Mouse (Mus musculus): Measurements from ENCODE around the gene Il4. TPM values are rescaled to one million over a fixed set of nuclear protein-coding genes. Genes with fewer than 3 reads are reported as not detected.

Gene Il4
- not detected for total RNA-seq (2021)
- long read RNA-seq, experiment 1, result 0 reads
- long read RNA-seq, experiment 2, result 0 reads

DNA sequence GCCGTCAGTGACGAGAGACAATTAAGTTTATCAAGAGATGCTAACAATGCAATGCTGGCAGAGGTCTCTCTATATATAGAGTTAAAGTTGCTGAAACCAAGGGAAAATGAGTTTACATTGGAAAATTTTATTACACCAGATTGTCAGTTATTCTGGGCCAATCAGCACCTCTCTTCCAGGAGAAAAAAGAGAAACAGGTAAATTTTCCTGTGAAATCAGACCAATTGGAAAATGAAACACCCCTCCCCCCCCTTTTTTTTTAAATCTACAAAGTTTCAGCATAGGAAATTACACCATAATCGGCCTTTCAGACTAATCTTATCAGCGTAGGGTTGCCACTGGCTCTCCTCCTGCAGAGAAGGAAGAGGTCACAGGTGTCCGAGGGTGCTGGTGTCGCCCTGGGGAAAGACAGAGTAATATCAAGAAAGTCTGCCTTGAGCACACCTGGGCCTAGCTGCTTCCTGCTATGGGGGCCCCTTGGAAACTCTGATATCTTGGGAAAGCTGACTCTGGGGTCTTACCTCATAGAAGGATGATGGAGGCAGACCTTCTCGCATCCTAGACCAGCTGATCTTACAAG, at the start of gene Il4:
Gene Il4, minus strand, starts transcription at position 51 of the 580 bp plus-strand sequence.
- no peak for DNase-seq (ENCODE audit: low spot score in 2 of 2)

DNA sequence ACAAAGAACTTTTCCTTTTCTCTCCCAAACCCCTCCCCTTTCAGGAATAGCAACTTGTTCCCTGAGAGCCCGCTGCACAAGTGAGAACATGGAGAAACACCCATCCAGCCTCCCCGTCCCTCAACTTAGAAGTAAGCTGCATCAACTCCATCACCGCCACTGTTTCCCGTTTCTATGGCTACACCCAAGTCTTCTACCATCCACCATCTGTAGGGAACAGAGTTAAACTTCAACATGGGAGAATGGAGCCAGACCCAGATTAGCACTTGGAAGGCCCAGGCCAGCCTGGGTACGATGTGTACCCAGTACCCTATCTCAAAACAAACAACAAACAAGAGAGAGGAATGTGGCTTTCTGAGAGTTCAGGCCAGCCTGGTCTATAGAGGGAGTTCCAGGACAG, 45.6 kb upstream of the Il4 start:
- DNase-seq (ENCODE audit: low spot score in 2 of 2), result peak; percentile 26 to 58

DNA sequence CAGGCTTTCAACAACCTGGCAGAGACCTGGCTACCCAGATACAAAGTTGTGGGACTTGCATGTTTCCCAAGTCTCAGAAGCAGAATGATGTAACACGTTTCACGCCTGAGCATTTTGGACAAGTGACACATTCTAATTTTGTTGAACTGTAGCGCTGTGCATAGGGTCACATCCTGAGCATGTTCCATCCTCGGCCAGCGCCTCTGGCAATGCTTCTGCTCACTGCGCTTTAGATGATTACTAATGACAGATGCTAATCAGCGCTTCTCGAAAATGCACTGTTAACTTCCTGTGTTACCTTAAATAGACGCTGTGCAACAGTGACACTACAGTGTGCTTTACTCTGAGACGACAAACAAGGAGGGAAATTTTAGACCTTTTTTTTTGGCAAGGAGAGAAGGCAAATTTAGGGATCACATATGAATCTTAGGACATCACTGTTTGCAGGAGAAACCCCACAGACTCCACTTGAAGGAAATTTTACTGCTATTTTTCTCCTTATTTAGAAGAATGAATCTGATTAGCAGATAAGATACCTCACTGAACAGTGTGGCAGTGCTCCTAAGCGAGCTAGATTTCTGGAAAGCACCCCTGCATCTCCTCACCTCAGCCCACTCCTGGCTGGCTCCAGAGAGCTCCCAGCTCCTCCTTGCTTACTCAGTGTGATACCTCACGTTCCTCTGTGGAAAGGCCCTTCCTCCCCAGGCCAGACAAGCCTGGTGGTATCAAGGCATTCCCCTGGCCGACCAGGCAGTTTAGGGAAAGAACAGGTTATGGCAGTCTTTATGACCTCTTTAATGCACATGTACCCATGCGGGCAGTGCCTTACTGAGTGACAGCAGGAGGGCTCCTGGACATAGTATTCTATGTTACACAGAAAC, 44.6 kb upstream of the Il4 start:
- DNase-seq (ENCODE audit: low spot score in 2 of 2), result no peak

DNA sequence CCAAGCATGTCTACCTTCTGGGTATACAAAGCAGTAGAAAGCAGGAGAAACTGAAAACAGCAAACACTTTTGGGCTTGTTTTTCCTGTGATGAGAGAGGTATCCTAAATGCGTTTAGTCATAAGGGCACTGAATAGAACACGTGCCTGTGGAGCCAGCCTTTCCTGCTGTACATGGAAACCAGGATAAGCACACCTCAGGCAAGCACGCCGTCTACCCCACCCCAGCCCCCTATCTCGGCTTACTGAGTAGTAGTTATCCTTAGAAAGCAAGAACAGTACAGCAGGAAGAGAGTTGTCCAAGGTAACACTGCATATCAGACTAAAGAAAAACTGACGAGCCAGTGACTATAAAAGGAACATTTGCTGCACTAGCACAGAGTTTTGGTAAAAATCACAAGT, 39.4 kb upstream of the Il4 start:
- DNase-seq (ENCODE audit: low spot score in 2 of 2), result no peak

DNA sequence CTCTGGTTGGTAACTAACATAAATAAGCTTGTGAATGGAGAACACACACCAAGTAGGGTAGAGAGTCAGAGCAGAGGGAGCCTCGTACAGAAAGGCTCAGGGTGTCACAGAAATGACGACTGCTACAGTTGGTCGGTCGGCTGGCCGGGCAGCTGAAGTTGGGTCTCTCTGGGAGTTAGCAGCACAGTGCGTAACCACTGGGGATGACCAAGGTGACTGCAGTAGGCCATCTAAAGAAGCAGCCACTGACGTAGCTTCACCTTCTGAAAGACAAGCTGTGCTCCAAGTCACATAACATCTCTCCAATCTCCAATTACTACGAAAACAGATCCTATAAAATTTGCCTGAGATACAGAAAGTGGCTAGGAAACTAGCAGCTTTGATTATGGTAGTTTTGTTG, 38.9 kb upstream of the Il4 start:
- DNase-seq (ENCODE audit: low spot score in 2 of 2), result no peak

DNA sequence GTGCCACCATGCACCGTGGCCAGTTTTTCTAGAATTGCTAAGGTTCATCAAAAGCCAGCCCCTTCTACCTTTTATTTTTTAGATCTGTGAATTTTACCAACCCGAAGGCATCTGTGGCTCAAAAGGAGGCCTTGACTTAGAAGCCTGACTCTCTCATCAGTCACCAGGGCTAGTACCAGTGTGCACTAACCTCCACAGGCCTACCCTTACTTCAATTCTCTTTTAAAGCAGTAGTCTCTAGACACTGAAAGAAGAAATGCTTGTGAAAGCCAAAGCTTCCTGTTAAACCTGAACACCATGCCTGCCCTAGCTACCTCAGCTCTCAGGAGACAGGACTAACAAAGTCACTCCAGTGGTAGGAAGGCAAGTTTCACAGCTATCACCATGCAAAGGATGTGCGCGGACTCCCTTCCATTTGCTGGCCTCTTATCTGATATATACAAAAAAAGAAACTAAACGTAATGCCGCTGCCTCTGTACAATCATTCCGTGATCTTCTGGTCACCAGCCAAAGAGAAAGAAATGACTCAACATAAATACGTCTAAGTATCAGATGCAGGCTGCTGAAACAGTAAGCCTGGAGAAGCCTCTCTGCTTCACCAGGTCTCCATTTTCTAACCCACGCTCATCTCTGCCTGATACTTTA, 38.2 kb upstream of the Il4 start:
- no peak for DNase-seq (ENCODE audit: low spot score in 2 of 2)

DNA sequence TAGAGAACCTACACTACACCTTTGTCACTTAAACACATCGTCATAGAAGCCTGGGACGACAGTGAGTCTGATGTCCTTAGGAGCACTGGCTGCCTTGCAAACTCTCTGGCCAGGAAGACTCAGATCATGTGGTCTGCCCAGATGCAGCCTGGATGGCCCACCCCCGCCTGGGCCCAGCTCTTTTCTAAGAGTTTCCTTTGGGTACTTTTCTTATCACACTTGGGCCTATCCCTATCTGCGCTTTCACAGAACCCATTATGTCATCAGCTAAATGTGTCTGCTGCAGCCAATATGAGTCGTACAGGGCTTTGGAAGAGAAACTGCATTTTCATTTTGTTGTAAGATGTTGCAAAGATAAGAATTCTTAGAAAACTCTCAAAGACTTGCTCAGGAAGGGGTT, 36.6 kb upstream of the Il4 start:
- DNase-seq (ENCODE audit: low spot score in 2 of 2), result no peak

DNA sequence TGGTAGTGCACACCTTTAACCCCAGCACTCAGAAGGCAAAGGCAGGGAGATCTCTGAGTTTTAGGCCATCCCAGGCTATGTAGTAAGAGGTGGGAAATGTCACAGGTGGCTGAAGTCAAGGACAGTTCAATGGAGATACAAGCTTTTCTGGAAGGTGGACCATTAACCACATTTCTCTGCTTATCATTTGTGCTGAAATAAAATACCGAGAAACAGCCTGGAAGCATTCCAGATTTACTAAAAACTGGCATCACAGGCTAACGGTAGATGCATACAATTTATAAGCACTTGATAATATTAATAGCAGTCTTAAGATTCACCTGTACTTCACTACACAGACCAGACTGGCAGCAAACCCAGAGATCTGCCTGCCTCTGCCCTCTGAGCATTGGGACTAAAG, 34.0 kb upstream of the Il4 start:
- DNase-seq (ENCODE audit: low spot score in 2 of 2), result no peak

DNA sequence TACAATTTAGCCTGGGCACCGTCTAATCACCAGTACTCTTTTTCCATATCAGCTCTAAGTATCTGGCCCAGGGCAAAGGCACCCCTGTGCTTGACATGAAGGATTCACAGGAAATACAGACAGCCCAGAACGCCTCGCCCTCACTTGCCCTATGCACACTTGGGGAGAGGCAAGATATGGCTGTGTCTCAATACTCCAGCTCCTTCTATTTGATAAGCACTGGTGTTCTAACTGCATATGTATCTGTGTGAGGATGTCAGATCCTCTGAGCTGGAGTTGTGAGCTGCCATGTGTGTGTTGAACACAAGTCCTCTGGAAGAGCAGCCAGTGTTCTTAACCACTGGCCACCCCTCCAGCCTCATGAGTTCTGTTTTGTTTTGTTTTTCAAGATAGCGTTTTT, 33.0 kb upstream of the Il4 start:
- DNase-seq (ENCODE audit: low spot score in 2 of 2), result no peak

DNA sequence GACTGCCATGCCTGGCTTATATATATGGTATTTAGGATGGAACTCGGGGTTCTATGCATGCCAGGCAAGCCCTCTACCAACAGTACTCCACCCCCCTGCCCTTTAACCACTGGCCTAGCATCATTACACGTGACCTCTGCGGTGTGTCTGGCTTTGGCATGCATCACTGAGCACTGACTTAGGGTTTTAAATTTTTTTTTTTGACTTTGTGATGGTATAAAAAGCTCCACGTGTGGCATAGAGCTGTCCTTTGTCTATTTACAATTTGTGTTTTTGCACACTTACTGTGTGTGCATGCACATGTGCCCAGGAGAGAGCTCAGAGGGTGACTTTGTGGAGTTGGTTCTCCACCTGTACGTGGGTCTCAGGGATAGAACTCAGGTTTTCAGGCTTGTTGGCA, 25.5 kb upstream of the Il4 start:
- no peak for DNase-seq (ENCODE audit: low spot score in 2 of 2)

DNA sequence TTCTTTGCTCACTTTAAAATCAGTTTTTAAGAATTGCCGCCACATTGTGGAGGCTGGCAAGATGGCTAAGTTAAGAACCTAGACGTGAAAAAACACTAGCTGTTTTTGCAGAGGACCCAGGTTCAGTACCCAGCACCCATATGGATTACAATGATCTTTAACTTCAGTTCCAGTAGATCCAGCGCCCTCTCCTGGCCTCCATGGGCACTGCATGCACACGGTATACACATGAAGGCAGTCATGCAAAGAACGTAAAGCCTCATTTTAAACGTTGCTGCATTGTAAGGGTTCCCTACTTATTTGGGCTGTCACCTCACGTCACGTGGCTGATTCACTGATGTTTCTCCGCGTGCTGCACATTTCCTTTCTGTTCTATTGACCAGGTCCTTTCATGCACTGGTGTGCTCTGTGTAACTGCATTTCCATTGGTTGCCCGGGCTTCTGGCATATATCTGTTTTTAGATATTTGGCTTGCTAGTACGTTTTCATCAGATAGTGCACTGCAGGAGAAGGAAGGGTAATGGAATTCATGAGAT, 24.3 kb upstream of the Il4 start:
- DNase-seq (ENCODE audit: low spot score in 2 of 2), result no peak

DNA sequence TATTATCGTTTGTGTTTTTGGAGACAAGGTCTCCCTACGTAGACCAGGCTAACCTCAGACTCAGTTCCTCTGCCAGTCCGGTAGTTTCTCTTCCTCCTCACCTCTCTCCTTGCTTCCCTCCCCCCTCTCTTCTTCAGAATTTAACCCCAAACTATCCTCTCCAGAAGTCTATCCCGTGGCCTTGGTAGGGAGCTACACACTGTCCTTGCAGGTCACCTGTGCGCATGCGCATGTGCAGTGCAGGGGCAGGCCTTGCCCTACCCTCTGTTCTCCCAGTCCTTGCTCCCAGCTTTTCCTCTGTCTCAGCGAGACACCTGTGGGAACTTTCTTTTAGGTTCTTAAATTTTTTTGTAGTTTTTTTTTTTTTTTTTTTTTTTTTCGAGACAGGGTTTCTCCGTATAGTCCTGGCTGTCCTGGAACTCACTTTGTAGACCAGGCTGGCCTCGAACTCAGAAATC, 19.4 kb upstream of the Il4 start:
- no peak for DNase-seq (ENCODE audit: low spot score in 2 of 2)

DNA sequence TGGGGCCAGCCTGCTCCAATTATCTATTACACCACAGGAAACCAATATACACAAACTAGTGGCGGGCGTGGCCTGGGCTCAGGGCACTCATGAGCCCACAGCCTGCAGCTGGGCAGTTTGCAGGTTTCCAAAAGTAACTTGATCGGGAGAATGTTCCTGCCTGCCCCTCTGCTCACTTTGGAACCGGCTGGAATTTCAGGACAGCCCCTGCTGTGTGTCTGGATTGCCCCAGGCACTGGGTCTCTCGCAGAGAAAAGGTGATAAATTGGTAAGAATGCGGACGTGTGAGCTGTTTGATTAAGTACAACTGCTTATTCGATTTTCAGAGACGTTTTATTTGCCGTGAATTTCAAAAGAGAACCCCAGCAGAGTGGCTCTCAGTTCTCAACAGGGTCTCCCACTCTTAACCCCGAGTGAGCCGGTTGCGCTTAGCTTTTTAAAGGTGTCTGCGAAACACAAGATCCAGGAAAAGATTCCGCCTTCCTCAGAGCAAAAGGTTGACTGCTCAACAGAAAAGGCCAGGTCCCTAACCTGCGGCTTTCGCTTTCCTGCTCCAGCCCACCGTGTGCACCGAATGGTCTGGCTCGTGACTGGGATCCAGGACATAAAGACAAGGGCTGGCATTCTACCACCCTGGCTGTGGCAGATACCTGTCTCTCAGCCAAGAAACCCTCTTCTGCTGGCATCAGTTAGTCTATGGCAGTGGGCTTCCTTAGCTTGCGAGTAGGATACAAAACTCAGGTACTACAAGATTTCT, 18.8 kb upstream of the Il4 start:
- DNase-seq (ENCODE audit: low spot score in 2 of 2), result no peak

DNA sequence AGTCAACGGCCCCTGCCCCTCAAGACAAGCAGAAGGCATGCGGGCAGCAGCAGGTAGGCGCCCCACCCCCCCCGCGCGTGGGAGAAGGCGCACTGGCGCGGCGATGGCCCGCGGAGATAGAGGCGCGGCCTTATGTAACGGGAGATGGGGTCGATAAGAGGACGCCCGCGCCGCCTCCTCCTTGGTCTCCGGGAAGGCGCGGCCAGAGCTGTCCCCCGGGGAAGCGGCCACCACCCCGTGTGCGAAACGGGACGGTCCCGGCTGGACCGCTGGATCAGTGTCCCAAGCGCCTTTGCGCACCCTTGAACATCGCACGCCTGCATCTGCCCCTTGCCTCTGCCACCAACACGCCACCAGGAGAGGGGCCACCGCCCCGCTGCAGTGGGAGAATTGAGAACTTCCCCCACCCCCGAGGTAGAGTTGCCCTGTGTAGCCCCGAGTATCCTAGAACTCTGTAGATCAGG, 17.7 kb upstream of the Il4 start:
- DNase-seq (ENCODE audit: low spot score in 2 of 2), result no peak

DNA sequence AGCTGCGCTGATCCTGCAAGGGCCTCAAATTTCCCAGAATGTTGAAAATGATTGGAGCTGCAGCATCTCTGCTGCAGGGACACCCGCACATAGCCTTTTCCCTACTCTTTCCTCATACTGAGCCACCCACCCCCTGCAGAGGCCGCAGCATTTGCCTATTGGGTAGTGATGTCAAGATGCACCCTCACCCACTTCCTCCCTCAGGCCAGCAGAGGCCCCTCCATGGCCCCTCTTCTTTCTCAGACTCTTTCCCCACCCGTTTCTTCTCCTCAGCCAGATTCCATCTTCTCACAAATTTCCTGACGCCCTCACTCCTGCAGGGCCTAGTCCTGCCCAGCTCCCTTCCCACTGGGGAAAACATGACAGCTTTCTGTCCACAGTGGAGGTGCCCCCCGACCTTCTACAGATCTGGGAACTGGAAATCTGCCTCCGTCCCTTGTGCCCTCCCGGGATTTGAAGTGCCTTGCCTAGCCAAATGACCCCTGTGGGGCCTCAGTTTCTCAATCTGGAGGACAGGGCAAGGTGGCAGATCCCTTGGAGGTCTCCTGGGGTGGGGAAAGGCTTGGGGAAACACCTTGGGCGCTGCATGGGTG, 17.2 kb upstream of the Il4 start:
- no peak for DNase-seq (ENCODE audit: low spot score in 2 of 2)

DNA sequence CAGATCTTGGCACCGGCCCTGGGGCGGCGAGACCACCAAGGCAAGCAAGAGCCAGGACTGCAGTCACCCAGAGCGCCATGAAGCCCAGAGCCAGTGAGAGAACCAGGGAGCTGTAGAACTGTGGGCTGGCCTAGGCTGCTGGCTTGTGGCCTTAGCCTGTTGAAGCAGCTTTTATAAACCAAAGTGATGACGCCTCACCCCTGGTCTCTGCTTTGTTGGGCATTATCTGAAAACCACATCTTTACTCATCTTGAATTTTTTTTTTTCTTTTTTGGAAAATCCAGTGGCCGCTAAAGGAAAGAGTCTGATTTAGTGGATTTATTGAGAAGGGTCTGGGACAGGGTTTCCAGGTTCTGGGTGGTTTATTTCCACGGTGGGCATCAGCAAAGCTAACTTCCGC, 16.1 kb upstream of the Il4 start, which contains the start of gene Il13:
Gene Il13, minus strand, starts transcription at position 147 of the 400 bp plus-strand sequence.
- no peak for DNase-seq (ENCODE audit: low spot score in 2 of 2)

DNA sequence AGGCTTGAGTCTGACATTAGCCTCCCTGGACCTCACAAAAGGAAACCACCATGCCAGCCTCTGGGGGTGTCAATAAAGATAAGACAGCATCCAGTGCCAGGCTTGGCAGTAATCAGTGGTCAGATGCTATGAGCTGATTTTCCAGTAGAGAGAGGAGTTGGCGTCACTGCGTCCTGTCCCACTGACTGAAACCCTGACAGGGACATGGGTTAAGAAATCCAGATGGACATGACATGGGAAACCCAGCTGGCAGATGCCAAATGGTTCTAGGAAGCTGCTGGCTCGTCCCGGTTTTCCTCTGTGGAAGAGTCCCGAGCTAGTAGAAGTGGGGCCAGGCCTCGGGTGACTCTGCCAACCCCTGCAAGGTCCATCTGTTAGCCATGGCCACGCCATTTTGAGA, 15.2 kb upstream of the Il4 start:
- no peak for DNase-seq (ENCODE audit: low spot score in 2 of 2)

DNA sequence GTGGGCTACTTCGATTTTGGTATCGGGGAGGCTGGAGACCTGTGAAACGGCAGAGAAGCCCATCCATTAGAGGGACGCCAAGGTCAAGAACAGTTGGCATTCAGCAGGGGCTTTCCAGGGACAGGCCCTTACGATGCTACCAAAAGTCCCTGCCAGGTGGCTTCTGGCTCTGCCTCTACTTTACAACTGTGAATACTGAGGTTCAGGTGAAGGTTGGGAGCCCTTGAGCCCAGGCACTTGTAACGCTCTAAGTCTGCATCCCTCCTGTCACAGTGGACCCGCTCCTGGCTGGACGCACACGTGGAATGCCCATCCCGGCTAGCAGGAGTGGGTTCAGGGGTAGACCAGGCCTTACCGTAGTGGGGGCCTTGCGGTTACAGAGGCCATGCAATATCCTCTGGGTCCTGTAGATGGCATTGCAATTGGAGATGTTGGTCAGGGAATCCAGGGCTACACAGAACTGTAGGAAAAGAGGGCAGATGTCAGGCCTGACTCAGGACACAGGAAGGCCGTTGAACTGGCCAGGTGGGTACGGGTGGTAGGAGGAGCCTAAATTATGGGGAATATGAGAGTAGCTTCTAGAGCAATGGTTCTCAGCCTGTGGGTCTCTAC, 13.8 kb upstream of the Il4 start:
- no peak for DNase-seq (ENCODE audit: low spot score in 2 of 2)

DNA sequence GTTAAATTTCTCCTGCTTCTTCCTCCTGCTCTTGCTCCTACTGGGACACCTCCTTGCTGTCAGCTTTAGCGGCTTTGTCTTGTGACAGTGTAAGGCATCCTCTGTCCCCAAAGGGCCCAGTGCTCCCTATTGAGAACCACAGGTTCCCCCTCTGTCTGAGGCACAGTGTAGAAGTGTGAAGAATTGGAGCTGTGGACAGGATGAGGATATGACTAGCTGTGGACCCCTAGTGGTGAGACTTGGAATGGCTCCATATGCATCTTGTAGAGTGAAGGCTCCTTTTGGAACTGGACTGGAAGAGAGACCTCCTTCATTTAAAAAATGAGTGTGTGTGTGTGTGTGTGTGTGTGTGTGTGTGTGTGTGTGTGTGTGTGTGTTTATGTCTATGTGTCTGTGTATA, 9.4 kb upstream of the Il4 start:
- DNase-seq (ENCODE audit: low spot score in 2 of 2), result peak; percentile 76 to 86

DNA sequence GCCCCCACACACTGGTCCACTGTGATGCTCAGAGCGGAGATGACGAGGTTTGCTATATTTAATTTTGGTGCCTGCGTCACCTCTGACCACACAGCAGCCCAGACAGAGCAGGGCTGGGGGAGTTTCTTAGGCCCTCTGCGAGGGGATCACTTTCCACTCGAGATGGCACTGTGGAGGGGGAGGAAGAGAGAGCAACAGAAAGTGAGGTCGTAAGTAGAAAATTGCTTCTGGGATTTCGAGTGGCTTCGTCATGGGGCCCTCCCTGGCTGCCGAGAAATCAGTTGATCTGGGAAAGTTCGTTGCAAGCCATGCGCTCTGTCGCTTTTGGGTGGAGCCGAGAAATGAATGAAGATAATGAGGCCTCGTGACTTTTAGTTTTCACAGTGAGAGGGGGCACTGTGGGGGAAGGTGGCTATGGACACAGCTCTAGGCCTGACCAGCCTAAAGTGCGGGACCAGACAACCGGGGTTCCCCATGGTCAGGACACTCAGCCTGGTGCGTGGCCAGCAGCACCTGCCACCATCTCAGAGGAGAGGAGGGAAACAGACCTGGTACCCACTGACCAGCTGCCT, 8.4 kb upstream of the Il4 start:
- DNase-seq (ENCODE audit: low spot score in 2 of 2), result no peak
